Mouse (Mus musculus): Measurements from ENCODE around the gene Spata2.

Spata2 gene

GRCm38 (mm10) chr2:167508569-167508968 is 15.9 kb upstream of the Spata2 start:
- DNase-seq, result no peak

GRCm38 (mm10) chr2:167507719-167508385 is 15.2 kb upstream of the Spata2 start:
- no peak for DNase-seq

GRCm38 (mm10) chr2:167506546-167507260 is 14.0 kb upstream of the Spata2 start:
- no peak for DNase-seq

GRCm38 (mm10) chr2:167505127-167505526 is 12.4 kb upstream of the Spata2 start:
- no peak for DNase-seq

- DNase-seq, result peak; percentile 87
Measured at GRCm38 (mm10) chr2:167503896-167504349, 11.2 kb upstream of the Spata2 start.

- peak; percentile 89 for DNase-seq
Measured at GRCm38 (mm10) chr2:167503253-167503895, 10.7 kb upstream of the Spata2 start.

GRCm38 (mm10) chr2:167502554-167503252 is 10.0 kb upstream of the Spata2 start:
- no peak for DNase-seq

GRCm38 (mm10) chr2:167497272-167497671 is 4.6 kb upstream of the Spata2 start:
- DNase-seq, result peak; percentile 64

- DNase-seq, result no peak
Measured at GRCm38 (mm10) chr2:167496437-167496836, 3.8 kb upstream of the Spata2 start.

- DNase-seq, result peak; percentile 49
Measured at GRCm38 (mm10) chr2:167491757-167492708, 654 bp downstream of the Spata2 start, which contains the start of gene Rnf114. TSS of gene Rnf114 (plus strand) at chr2:167492645.

- DNase-seq, result no peak
Measured at GRCm38 (mm10) chr2:167490813-167491525, 1.7 kb downstream of the Spata2 start.

- DNase-seq, result no peak
Measured at GRCm38 (mm10) chr2:167487994-167488393, 4.7 kb downstream of the Spata2 start.

GRCm38 (mm10) chr2:167487551-167487950 is 5.1 kb downstream of the Spata2 start:
- no peak for DNase-seq

GRCm38 (mm10) chr2:167486573-167486972 is 6.1 kb downstream of the Spata2 start:
- DNase-seq, result no peak

GRCm38 (mm10) chr2:167485501-167486377 is 6.9 kb downstream of the Spata2 start:
- DNase-seq, result peak; percentile 80

GRCm38 (mm10) chr2:167484932-167485331 is 7.8 kb downstream of the Spata2 start:
- DNase-seq, result no peak

GRCm38 (mm10) chr2:167483827-167484410 is 8.8 kb downstream of the Spata2 start:
- no peak for DNase-seq

GRCm38 (mm10) chr2:167483081-167483826 is 9.4 kb downstream of the Spata2 start:
- peak; percentile 43 for DNase-seq

GRCm38 (mm10) chr2:167482681-167483080 is 10.0 kb downstream of the Spata2 start:
- no peak for DNase-seq
